Mouse (Mus musculus) stomach, postnatal 0 days (tissue): Measurements from ENCODE around the gene Mfn2. TPM values are rescaled to one million over a fixed set of nuclear protein-coding genes. Genes with fewer than 3 reads are reported as not detected.

Source experiments
- ATAC-seq: fragments of 200-750 bp; cut with Nextera tagmentation; 2 replicates; pipeline ENCODE4 v1.8.0; 2017; ENCODE audit not compliant: low FRiP score, low TSS enrichment
- DNase-seq: peaks from one replicate; pipeline ENCODE4 v3.0.0-alpha.2; 2016; ENCODE audit warnings: low spot score
- H3K27ac ChIP-seq: fragments of 300-500 bp; sonication (generic); replicated peaks from 2 replicates; pipeline ENCODE4 v1.5.1; 2014; ENCODE audit warnings: mild to moderate bottlenecking, control low read depth
- H3K27me3 ChIP-seq: fragments of 300-500 bp; sonication (generic); 2 replicates; pipeline ENCODE4 v1.6.1; 2014; ENCODE audit warnings: low read length; ENCODE audit not compliant: control insufficient read depth, insufficient read depth
- H3K36me3 ChIP-seq: fragments of 300-500 bp; sonication (generic); 2 replicates; pipeline ENCODE4 v1.6.1; 2014; ENCODE audit warnings: low read length, mixed read lengths; ENCODE audit not compliant: control insufficient read depth, insufficient read depth
- H3K4me1 ChIP-seq: fragments of 300-500 bp; sonication (generic); replicated peaks from 2 replicates; pipeline ENCODE4 v1.6.1; 2014; ENCODE audit warnings: antibody characterized with exemption; ENCODE audit not compliant: control insufficient read depth, insufficient read depth
- H3K4me2 ChIP-seq: fragments of 300-500 bp; sonication (generic); replicated peaks from 2 replicates; pipeline ENCODE4 v1.6.1; 2014; ENCODE audit warnings: low read depth, mild to moderate bottlenecking, control low read depth, moderate library complexity
- H3K4me3 ChIP-seq: fragments of 300-500 bp; sonication (generic); 2 replicates; pipeline ENCODE4 v1.5.1; 2014; ENCODE audit warnings: low read depth, low read length, control low read depth
- H3K9ac ChIP-seq: fragments of 300-500 bp; sonication (generic); 2 replicates; pipeline ENCODE4 v1.6.1; 2014; ENCODE audit warnings: mild to moderate bottlenecking, low read length, control low read depth, mixed read lengths
- H3K9me3 ChIP-seq: fragments of 300-500 bp; sonication (generic); 2 replicates; pipeline ENCODE4 v1.6.1; 2016; ENCODE audit warnings: low read length; ENCODE audit not compliant: control insufficient read depth
- CTCF ChIP-seq: IDR thresholded peaks from 2 replicates; pipeline ENCODE4 v1.5.1; 2016; ENCODE audit warnings: antibody characterized with exemption, low read depth, mild to moderate bottlenecking, moderate library complexity
- EP300 ChIP-seq: optimal IDR thresholded peaks from 2 replicates; pipeline ENCODE3; 2016; ENCODE audit warnings: antibody characterized with exemption
- WGBS: fragments of 180-500 bp; shearing (Covaris S2); extraction: QIAGEN DNeasy Blood & Tissue Kit; methylation state at CpG from one replicate; pipeline ENCODE4 v1.1.7; 2014; 5-methylcytosine and 5-hydroxymethylcytosine counted together
- polyA plus RNA-seq: library from polyadenylated mRNA; unstranded; fragments of >200 nt; fragmentation: Nextera tagmentation; extraction: Ambion mirVana; gene quantifications from 2 replicates; pipeline ENCODE4 v1.2.1, GENCODE M21; 2015

Mfn2 gene
- polyA plus RNA-seq, result 26.7 and 27.2 TPM in 2 replicates

- Histone ChIP-seq H3K9me3 (no peaks in the 10 kb centered on the region), H3K36me3 (no peaks in the 10 kb centered on the region; the same call in 1 of the 2 replicates), H3K4me2 (peak within 1 kb of the TSS; percentile 70), H3K27me3 (no peaks in the 10 kb centered on the region), H3K4me1 (peaks cover 8% of the 10 kb centered on the region; the same call in 1 of the 2 replicates), H3K9ac (peak within 1 kb of the TSS; percentile 89), H3K27ac (peak within 1 kb of the TSS; percentile 89), H3K4me3 (peak within 1 kb of the TSS; percentile 94)
- peak; percentile 87 for DNase-seq
- TF ChIP-seq EP300, result no peak
- peak; percentile 85 for ATAC-seq
- WGBS, result under 1% methylated on average over 46 of the region's 59 CpGs
Observed at GRCm38 (mm10) chr4:147904313-147905089, at the start of gene Mfn2. TSS of gene Mfn2 (minus strand) at chr4:147904704.

DNA sequence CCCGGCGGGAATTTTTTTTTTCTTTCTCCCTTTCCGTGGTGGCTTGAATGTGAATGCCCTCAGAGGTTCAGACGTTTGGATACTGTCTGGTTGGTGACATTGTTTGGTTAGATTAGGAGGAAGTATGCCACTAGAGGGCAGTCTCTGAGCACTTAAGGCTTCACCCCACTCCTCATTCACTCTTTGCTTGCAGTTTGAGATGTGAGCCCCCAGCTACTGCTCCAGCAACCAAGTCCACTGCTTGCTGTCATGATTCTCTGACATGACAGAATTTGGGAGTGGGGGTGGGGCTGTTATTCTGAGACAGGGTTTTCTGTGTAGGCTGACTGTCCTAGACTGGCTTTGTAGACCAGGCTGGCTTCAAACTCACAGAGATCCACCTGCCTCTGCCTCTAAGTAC is 49.1 kb upstream of the Mfn2 start:
- Histone ChIP-seq H3K9me3 (no peaks in the 10 kb centered on the region), H3K9ac (no peak overlapping the region), H3K27ac (no peak overlapping the region), H3K36me3 (no peaks in the 10 kb centered on the region), H3K4me2 (no peak overlapping the region), H3K4me1 (no peaks in the 10 kb centered on the region), H3K27me3 (no peaks in the 10 kb centered on the region), H3K4me3 (no peak overlapping the region)
- 7% methylated on average over 4 of the region's 4 CpGs for WGBS
- TF ChIP-seq CTCF (peak; percentile 73), EP300 (no peak)
- ATAC-seq, result no peak
- no peak for DNase-seq

DNA sequence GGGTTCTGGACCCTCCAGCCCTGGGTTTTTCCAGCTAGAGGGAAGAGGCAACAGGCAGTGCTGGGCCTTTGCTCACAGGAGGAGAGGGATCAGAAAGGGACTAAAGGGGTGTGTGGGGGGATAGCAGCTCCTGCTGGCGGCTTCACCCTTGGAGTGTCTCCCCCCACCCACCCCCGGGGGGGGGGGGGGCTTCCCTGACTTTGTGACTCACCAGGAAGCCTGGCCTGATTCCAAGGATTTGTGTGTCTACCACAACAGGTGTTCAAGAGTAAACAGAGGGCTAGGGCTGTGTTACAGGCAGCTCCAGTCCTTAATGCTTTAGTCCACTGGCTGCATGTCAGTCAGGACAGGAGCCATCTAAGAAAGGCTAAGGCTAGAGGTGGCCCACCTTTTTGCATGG is 43.0 kb upstream of the Mfn2 start:
- DNase-seq (peak; percentile 41), ATAC-seq (no peak)
- Histone ChIP-seq H3K4me1 (no peaks in the 10 kb centered on the region), H3K36me3 (peaks cover 24% of the 10 kb centered on the region), H3K9me3 (no peaks in the 10 kb centered on the region), H3K27me3 (no peaks in the 10 kb centered on the region), H3K4me2 (no peak overlapping the region), H3K27ac (no peak overlapping the region), H3K9ac (no peak overlapping the region), H3K4me3 (no peak overlapping the region)
- TF ChIP-seq CTCF (no peak), EP300 (no peak)
- 0% methylated on average over 2 of the region's 2 CpGs for WGBS

GRCm38 (mm10) chr4:147943005-147943404 is 38.5 kb upstream of the Mfn2 start:
- WGBS, result 87% methylated on average over 1 of the region's 1 CpGs
- ATAC-seq (peak; percentile 21; the same call in 1 of the 2 replicates), DNase-seq (no peak)
- H3K4me1 ChIP-seq, result peaks cover 11% of the 10 kb centered on the region; the same call in 1 of the 2 replicates
- no peaks in the 10 kb centered on the region for H3K27me3 ChIP-seq
- 0 out of 2 replicates have a peak overlapping the region, but pooled peaks have one; percentile 99 for H3K4me2 ChIP-seq
- H3K36me3 ChIP-seq, result peaks cover 24% of the 10 kb centered on the region
- H3K27ac ChIP-seq, result no peak overlapping the region
- no peak overlapping the region; the same call in 1 of the 2 replicates for H3K9ac ChIP-seq
- H3K4me3 ChIP-seq, result no peak overlapping the region
- no peaks in the 10 kb centered on the region for H3K9me3 ChIP-seq
- no peak for TF ChIP-seq EP300
- no peak for TF ChIP-seq CTCF

DNA sequence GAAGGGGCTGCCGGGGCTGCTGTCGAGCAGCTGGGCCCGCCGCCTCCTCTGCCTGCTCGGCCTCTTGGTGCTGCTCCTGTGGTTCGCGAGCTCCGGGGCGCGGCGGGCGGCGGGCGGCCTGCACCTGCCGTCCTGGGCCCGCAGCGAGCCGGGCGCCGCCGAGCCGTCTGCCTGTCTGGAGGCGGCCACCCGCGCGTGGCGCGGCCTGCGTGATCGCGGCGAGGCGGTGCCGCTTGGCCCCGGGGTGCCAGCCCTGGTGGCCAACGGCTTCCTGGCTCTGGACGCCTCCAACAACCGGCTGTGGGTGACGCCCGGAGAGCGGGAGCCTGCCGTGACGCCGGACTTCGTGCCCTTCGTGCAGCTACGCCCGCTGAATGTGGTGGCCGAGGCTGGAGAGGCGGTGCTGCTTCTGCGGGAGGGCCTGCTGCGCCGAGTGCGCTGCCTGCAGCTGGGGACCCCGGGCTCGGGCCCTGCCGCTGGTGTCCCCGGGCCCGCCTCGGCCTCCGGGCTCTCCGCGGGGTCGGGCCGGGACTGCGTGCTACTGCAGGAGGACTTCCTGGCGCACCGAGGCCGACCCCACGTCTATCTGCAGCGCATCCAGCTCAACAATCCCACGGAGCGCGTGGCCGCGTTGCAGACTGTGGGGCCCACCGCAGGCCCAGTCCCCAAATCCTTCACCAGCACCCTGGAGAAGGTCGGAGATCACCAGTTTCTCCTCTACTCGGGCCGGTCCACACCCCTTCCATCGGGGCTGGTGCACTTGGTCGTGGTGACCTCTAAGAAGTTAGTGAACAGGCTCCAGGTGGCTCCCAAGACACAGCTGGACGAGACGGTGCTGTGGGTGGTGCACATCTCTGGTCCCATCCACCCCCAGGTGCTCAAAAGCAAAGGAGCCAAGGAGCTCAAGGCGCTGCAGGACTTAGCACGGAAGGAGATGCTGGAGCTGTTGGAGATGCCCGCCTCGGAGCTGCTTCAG is 36.8 kb upstream of the Mfn2 start:
- Histone ChIP-seq H3K27ac (peak overlapping the region; percentile 91), H3K9ac (peak overlapping the region; percentile 90), H3K4me3 (peak overlapping the region; percentile 92), H3K27me3 (no peaks in the 10 kb centered on the region), H3K4me2 (peak overlapping the region; percentile 99), H3K4me1 (peaks cover 11% of the 10 kb centered on the region; the same call in 1 of the 2 replicates), H3K9me3 (no peaks in the 10 kb centered on the region), H3K36me3 (peaks cover 17% of the 10 kb centered on the region)
- 5% methylated on average over 63 of the region's 88 CpGs for WGBS
- ATAC-seq (peak; percentile 71), DNase-seq (peak; percentile 74)
- TF ChIP-seq EP300 (no peak), CTCF (no peak)
